Comparison of ENCODE assay signal across 8 mouse cellular contexts in the genomic region with DNA sequence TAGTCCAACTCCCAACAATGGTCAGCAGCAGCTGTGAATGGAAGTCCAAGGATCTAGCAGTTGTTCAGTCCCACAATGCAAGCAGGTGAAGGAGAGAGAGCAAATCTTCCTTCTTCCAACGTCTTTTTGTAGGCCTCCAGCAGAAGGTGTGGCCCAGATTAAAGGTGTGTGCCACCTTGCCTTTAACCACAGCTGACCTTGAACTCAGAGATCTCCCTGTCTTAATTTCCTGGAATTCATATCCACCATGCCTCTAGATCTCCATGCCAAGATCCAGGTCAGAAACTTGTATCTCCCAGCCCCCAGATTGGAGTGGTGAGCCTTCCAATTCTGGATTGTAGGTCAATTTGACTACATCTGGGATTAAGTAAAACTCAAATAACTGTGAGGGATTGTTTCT. TPM values are rescaled to one million over a fixed set of nuclear protein-coding genes. Genes with fewer than 3 reads are reported as not detected.
A peak's percentile ranks its signal among the peaks of the same experiment; 100 is the strongest.
DNase-seq lines count a peak whose midpoint lies in the region; ATAC-seq and TF ChIP-seq lines count a peak whose summit lies in the region.

TSS of gene Wtap (minus strand) at position 101 of the 400 bp plus-strand sequence.

- no peak within 1 kb of the TSS for H3K27ac ChIP-seq in kidney, adult 2 months (ENCODE audit: insufficient read depth, low read depth, low read length)
- peak within 1 kb of the TSS; percentile 100; the same call in 1 of the 2 replicates for H3K27ac ChIP-seq in intestine, embryonic 15.5 days

- H3K9ac ChIP-seq in intestine, embryonic 15.5 days: peak within 1 kb of the TSS; percentile 100

- no peak for TF ChIP-seq POLR2A in kidney, adult 2 months (IDR thresholded peaks at IDR 0.05; ENCODE audit: low read depth, low read length)

- H3K27me3 ChIP-seq in kidney, adult 2 months (replicated peaks; ENCODE audit: control insufficient read depth, insufficient read depth, low read length): no peaks in the 10 kb centered on the region
- H3K27me3 ChIP-seq in intestine, embryonic 15.5 days (replicated peaks): no peaks in the 10 kb centered on the region

- intact Hi-C loops in gastrocnemius, postnatal 36 days (cut with DNase I): loop anchor here (5.0 kb wide), 1 partner anchor 77 kb away; the partner anchor contains the start of genes Mrpl18 and Tcp1

- ATAC-seq in intestine, embryonic 15.5 days: no peak
- no peak for ATAC-seq in megakaryocyte-erythroid progenitor cell, adult 5-6 weeks (replicated peaks; ENCODE audit: low FRiP score, low TSS enrichment, poor library complexity, severe bottlenecking)

- H3K4me1 ChIP-seq in kidney, adult 2 months (ENCODE audit: control insufficient read depth, insufficient read depth, low read length): peaks cover 6% of the 10 kb centered on the region; the same call in 1 of the 2 replicates
- no peaks in the 10 kb centered on the region for H3K4me1 ChIP-seq in intestine, embryonic 15.5 days (replicated peaks)

- WGBS in kidney, adult 2 months: 59% methylated on average over 1 of the region's 1 CpGs
- WGBS in intestine, embryonic 15.5 days: 61% methylated on average over 1 of the region's 1 CpGs

- peak within 1 kb of the TSS; percentile 66 for H3K4me2 ChIP-seq in intestine, embryonic 15.5 days (replicated peaks)

- no peak for DNase-seq in kidney, adult 2 months
- no peak for DNase-seq in kidney, postnatal 14 days
- DNase-seq in adrenal gland, postnatal 4 days (ENCODE audit: low spot score in 2 of 2): no peak
- DNase-seq in gastrocnemius, postnatal 36 days: no peak
- DNase-seq in spleen, postnatal 4 days (ENCODE audit: low spot score in 2 of 2): no peak
- no peak for DNase-seq in kidney, postnatal 25 days

- no peak for TF ChIP-seq CTCF in kidney, adult 2 months (conservative IDR thresholded peaks at IDR 0.05; ENCODE audit: insufficient read depth, insufficient read length, low read depth, low read length)

- H3K36me3 ChIP-seq in kidney, adult 2 months (ENCODE audit: control insufficient read depth, insufficient read depth, low read length): no peaks in the 10 kb centered on the region
- no peaks in the 10 kb centered on the region for H3K36me3 ChIP-seq in intestine, embryonic 15.5 days

- no peaks in the 10 kb centered on the region for H3K9me3 ChIP-seq in intestine, embryonic 15.5 days

- H3K4me3 ChIP-seq in kidney, adult 2 months (ENCODE audit: insufficient read depth, low read depth, low read length): no peak within 1 kb of the TSS; the same call in 1 of the 2 replicates
- H3K4me3 ChIP-seq in intestine, embryonic 15.5 days (replicated peaks): peak within 1 kb of the TSS; percentile 100

RNA-seq across cellular contexts. Expression of gene Wtap, which starts in this region (rescaled TPM):
- polyA plus RNA-seq in kidney, adult 2 months (2012; rRNA removed): 17.3 and 23.9 TPM in 2 replicates
- total RNA-seq in adrenal gland, postnatal 4 days (2021): 10 to 100 TPM; 78.3 to 79.2 TPM
- total RNA-seq in gastrocnemius, postnatal 36 days (2021): 10 to 100 TPM; 22.4 to 25.6 TPM
- polyA plus RNA-seq in intestine, embryonic 15.5 days (2015; fragmentation: Nextera tagmentation; extraction: Ambion mirVana): 109 and 120 TPM in 2 replicates
- 75.6 and 80.8 TPM in 2 replicates for total RNA-seq in megakaryocyte-erythroid progenitor cell, adult 5-6 weeks (2014; fragmentation: Nextera tagmentation)
- 367 and 387 TPM in 2 replicates for total RNA-seq in megakaryocyte-erythroid progenitor cell, adult 5-6 weeks (2017)
